Mouse (Mus musculus) ovary, adult 2 months (tissue): ENCODE measurements around the gene Mindy3. TPM values are rescaled to one million over a fixed set of nuclear protein-coding genes. Genes with fewer than 3 reads are reported as not detected.

ENCODE experiments used
- polyA plus RNA-seq: library from polyadenylated mRNA; depleted of rRNA; stranded (reverse); fragments of >200 nt; gene quantifications from 2 replicates; pipeline ENCODE4 v1.2.3, GENCODE M21; 2012; rRNA removed

Mindy3 gene
- 69.3 and 92.0 TPM in 2 replicates for polyA plus RNA-seq

GRCm38 (mm10) chr2:12419262-12419655 is at the start of gene Mindy3:
Gene Mindy3, minus strand, starts transcription at chr2:12419470.

DNA sequence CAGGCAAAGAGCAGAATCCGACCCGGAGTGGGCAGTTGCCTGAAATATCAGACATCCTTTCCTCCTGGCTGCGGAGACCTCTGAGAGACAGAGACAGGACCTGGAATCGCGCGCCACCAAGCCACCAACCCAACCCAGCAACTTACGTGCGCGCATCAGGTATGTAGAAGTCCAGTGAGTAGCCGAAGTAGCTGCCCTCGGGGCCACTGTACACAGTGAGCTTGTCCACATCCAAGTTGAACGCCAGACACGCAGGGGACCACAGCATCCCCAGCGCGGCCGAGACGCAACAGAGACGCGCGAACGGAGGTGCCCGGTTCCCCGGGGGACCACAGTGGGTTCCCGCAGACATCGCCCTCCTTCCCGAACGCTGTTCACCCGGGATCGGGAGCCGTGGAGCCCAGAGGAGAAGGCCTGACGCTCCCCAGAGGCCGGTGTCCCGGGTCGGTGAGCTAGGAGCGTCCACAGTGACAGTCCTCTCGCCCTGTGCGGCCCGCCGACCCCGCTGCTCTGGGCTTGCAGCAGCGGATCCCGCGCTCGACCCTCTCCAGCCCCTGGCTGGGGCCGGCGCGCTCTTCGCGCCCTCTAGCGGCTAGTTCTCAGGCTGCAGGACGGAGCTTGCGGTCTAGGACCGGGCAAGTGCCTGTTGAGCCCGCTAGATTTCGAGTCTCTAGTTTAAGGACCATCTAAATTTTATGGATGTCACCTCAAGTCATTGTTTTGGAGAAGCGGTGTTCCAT is 117.7 kb downstream of the Mindy3 start, which contains the start of gene Itga8:
Gene Itga8 (minus strand): TSS at position 492 of the 740 bp plus-strand sequence.

Other genes starting within 250 kb of the Mindy3 start
- 3.8 and 4.7 TPM in 2 replicates for gene Itga8, start 117.5 kb downstream of the Mindy3 start, polyA plus RNA-seq